Mouse (Mus musculus) limb, embryonic 12.5 days (tissue): Measurements from ENCODE around the gene Scnn1a. TPM values are rescaled to one million over a fixed set of nuclear protein-coding genes. Genes with fewer than 3 reads are reported as not detected.

Experiments
- ATAC-seq: fragments of 200-750 bp; cut with Nextera tagmentation; 2 replicates; pipeline ENCODE4 v1.8.0; 2017; ENCODE audit warnings: low read depth, moderate TSS enrichment; ENCODE audit not compliant: insufficient number of reproducible peaks, insufficient read depth, low FRiP score, low TSS enrichment
- H3K27ac ChIP-seq: fragments of 300-500 bp; sonication (generic); 2 replicates; pipeline ENCODE4 v1.5.1; 2016; ENCODE audit warnings: mild to moderate bottlenecking, moderate library complexity
- H3K27me3 ChIP-seq: fragments of 300-500 bp; sonication (generic); 2 replicates; pipeline ENCODE4 v1.6.1; 2016; ENCODE audit warnings: mild to moderate bottlenecking, moderate library complexity
- H3K36me3 ChIP-seq: fragments of 300-500 bp; sonication (generic); 2 replicates; pipeline ENCODE4 v1.6.1; 2016; ENCODE audit warnings: mild to moderate bottlenecking, moderate library complexity
- H3K4me1 ChIP-seq: fragments of 300-500 bp; sonication (generic); replicated peaks from 2 replicates; pipeline ENCODE4 v1.6.1; 2016
- H3K4me2 ChIP-seq: fragments of 300-500 bp; sonication (generic); 2 replicates; pipeline ENCODE4 v1.6.1; 2016; ENCODE audit warnings: mild to moderate bottlenecking, moderate library complexity
- H3K4me3 ChIP-seq: fragments of 300-500 bp; sonication (generic); replicated peaks from 2 replicates; pipeline ENCODE4 v1.5.1; 2016; ENCODE audit warnings: mild to moderate bottlenecking
- H3K9ac ChIP-seq: fragments of 300-500 bp; sonication (generic); replicated peaks from 2 replicates; pipeline ENCODE4 v1.6.1; 2016; ENCODE audit warnings: mild to moderate bottlenecking, moderate library complexity
- H3K9me3 ChIP-seq: fragments of 300-500 bp; sonication (generic); 2 replicates; pipeline ENCODE4 v1.6.1; 2016; ENCODE audit warnings: mild to moderate bottlenecking, moderate library complexity
- WGBS: fragments of 180-500 bp; shearing (Covaris S2); methylation state at CpG from one replicate; pipeline ENCODE4 v1.1.7; 2016; 5-methylcytosine and 5-hydroxymethylcytosine counted together
- polyA plus RNA-seq: library from polyadenylated mRNA; unstranded; fragments of >200 nt; fragmentation: Nextera tagmentation; extraction: Ambion mirVana; gene quantifications from 2 replicates; pipeline ENCODE4 v1.2.1, GENCODE M21; 2016

Scnn1a gene
- polyA plus RNA-seq, 1 experiment from 2014 or later: 1.0 TPM

DNA sequence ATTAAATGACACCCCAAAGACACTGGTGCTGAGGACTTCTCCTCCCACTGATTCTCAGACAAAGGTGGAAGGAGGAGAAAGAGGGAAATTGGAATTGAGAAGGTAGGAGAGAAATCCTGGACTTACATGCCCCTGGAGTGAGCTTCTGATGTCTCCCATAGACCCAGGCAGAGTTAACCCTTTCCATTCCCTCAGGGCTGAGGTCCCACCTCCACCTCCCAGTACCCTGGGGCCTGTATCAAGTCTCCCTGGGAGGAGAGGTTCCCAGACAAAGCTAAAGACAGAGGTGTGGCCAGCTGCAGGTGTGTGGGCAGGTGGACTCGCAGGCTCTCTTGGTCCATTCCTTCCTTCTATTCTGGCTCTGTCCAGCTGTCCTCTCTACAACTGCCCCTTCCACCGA, 61.6 kb downstream of the Scnn1a start:
- Histone ChIP-seq H3K27ac (no peak overlapping the region), H3K36me3 (no peaks in the 10 kb centered on the region), H3K9ac (no peak overlapping the region), H3K4me2 (no peak overlapping the region), H3K4me1 (peaks cover 22% of the 10 kb centered on the region), H3K4me3 (no peak overlapping the region), H3K27me3 (peaks cover 76% of the 10 kb centered on the region), H3K9me3 (no peaks in the 10 kb centered on the region)
- ATAC-seq: no peak
- 74% methylated on average over 2 of the region's 2 CpGs for WGBS

DNA sequence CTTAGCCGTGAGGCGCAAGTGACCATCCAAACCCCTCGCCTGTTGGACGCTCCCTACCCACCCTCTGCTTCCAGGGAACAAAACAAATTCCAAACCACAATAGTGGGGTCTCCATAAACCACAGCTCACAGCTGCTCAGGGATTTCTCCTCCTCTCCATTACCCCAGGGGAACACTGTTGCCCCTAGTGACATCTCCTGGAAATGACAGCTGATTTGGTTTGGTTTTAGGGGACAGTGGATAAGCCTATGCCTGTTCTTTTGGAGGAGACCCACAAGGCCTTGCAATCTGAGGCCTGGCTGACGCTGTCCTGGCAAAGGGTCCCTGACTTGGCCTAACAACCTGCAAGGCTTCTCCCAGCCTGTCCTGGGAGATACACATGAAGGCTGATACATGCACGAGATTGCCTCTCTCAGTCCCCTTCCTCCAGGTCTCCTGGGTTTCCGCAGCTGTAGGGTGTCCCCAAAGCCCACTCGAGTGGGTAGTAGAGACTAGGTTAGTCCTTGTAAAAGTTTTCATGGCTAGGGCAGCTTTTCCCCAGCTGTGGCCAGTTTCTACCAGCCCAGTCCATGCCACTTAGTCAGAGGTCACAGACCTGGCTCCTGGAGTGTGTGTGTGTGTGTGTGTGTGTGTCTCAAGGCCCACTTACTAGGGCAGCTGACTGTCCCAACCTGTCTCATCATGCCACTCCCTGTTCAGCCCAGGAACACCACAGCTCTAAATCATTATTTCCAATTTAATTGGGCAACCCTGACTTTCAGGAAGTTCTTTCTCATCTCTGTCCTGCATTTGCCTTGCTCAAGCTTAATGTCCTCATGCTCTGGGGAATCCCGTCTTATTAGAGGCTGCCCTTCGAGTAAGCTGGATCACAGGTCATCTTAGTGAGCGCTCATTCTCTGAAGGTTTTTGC, 64.9 kb downstream of the Scnn1a start:
- no peak overlapping the region for H3K4me2 ChIP-seq
- no peaks in the 10 kb centered on the region for H3K9me3 ChIP-seq
- H3K36me3 ChIP-seq: no peaks in the 10 kb centered on the region
- ATAC-seq: no peak
- 60% methylated on average over 11 of the region's 11 CpGs for WGBS
- no peak overlapping the region for H3K27ac ChIP-seq
- peaks cover 43% of the 10 kb centered on the region for H3K27me3 ChIP-seq
- no peak overlapping the region for H3K4me3 ChIP-seq
- no peak overlapping the region for H3K9ac ChIP-seq
- H3K4me1 ChIP-seq: peaks cover 4% of the 10 kb centered on the region

DNA sequence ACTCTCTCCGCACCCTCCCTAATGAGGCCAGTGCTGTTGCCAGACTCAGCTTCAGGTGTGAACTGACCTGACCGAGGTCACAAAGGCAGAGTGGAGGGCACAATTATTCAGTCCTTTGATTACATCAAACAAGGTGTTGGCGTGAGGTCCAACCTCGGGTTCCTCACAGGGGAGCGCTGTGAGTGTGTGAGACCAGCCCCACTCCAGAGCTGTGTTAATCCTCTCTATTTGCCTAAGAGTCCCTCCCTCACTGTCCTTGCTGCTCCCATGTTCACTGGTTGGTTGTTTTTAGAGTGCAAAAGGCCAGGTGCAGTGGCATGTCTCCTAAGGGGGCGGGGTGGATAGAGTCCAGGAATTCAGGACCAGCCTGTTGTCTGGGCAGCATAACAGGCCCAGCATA, 65.6 kb downstream of the Scnn1a start:
- Histone ChIP-seq H3K4me3 (no peak overlapping the region), H3K36me3 (no peaks in the 10 kb centered on the region), H3K9ac (no peak overlapping the region), H3K27ac (no peak overlapping the region), H3K27me3 (peaks cover 35% of the 10 kb centered on the region), H3K4me2 (no peak overlapping the region), H3K4me1 (no peaks in the 10 kb centered on the region), H3K9me3 (no peaks in the 10 kb centered on the region)
- 34% methylated on average over 6 of the region's 6 CpGs for WGBS
- no peak for ATAC-seq

DNA sequence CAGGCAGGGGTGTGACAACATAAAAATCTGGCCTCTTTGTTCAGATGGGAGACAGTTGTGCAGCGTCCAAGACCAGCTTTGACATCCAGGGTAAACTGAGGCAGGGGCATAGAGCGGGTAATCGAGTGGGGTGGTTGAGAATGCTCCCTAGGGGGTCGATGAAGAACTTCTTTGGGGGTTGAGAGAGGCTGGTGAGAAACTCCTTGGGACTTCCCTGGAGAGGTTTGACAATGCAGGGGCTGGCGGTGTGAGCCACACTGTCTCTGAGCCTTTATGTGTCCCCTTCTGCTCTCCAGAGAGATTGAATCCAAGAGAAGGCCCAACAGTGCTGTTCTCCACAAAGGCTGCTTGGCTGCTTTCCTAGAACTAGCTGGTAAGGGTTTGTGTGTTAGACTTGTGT, 69.4 kb downstream of the Scnn1a start:
- H3K36me3 ChIP-seq: no peaks in the 10 kb centered on the region
- no peak for ATAC-seq
- H3K27ac ChIP-seq: no peak overlapping the region
- H3K9ac ChIP-seq: no peak overlapping the region
- no peaks in the 10 kb centered on the region for H3K4me1 ChIP-seq
- H3K4me2 ChIP-seq: no peak overlapping the region
- H3K4me3 ChIP-seq: no peak overlapping the region
- 86% methylated on average over 5 of the region's 5 CpGs for WGBS
- H3K27me3 ChIP-seq: peaks cover 6% of the 10 kb centered on the region; the same call in 1 of the 2 replicates
- no peaks in the 10 kb centered on the region for H3K9me3 ChIP-seq

Other genes with a start within 250 kb of the Scnn1a start
- gene Chd4, start 224.7 kb upstream of the Scnn1a start, polyA plus RNA-seq: 106 and 109 TPM in 2 replicates
- gene Nop2, start 188.8 kb upstream of the Scnn1a start, polyA plus RNA-seq: 65.8 and 72.6 TPM in 2 replicates
- gene Iffo1, start 175.4 kb upstream of the Scnn1a start, polyA plus RNA-seq: 24.6 and 27.1 TPM in 2 replicates
- gene Gapdh, start 154.2 kb upstream of the Scnn1a start, polyA plus RNA-seq: 2,206 and 2,264 TPM in 2 replicates
- gene Ncapd2, start 129.0 kb upstream of the Scnn1a start, polyA plus RNA-seq: 224 and 227 TPM in 2 replicates
- 209 and 210 TPM in 2 replicates for gene Mrpl51, start 128.9 kb upstream of the Scnn1a start, polyA plus RNA-seq
- gene Vamp1, start 105.1 kb upstream of the Scnn1a start, polyA plus RNA-seq: 6.3 and 7.4 TPM in 2 replicates
- 2.0 and 2.8 TPM in 2 replicates for gene Tapbpl, start 88.8 kb upstream of the Scnn1a start, polyA plus RNA-seq
- gene Cd27, start 83.6 kb upstream of the Scnn1a start, polyA plus RNA-seq: 2.8 and 3.0 TPM in 2 replicates
- gene Tuba3a, start 34.6 kb upstream of the Scnn1a start, polyA plus RNA-seq: 0.56 and 0.60 TPM in 2 replicates
- gene Ltbr, start 6.8 kb upstream of the Scnn1a start, polyA plus RNA-seq: 37.3 and 38.6 TPM in 2 replicates
- gene Tnfrsf1a, start 28.7 kb downstream of the Scnn1a start, polyA plus RNA-seq: 50.2 and 50.3 TPM in 2 replicates
- 0.41 and 0.46 TPM in 2 replicates for gene Plekhg6, start 60.1 kb downstream of the Scnn1a start, polyA plus RNA-seq
- gene Cd9, start 174.1 kb downstream of the Scnn1a start, polyA plus RNA-seq: 65.5 and 71.0 TPM in 2 replicates
- gene Vwf, start 226.1 kb downstream of the Scnn1a start, polyA plus RNA-seq: 2.9 and 5.1 TPM in 2 replicates